Mouse (Mus musculus): ENCODE results near the gene Ick.

- TF ChIP-seq CTCF (IDR thresholded peaks at IDR 0.05 in 2 of 3, conservative IDR thresholded peaks at IDR 0.05 in 1 of 3; ENCODE audit: control insufficient read depth in 1 of 3, insufficient read depth in 1 of 3, low read depth in 2 of 3, low read length in 3 of 3, poor library complexity in 1 of 3, severe bottlenecking in 1 of 3) (peak; percentile 33 to 64 (median 57); a peak in 5 of 6 replicates), POLR2A (IDR thresholded peaks at IDR 0.05; ENCODE audit: control insufficient read depth in 1 of 2, insufficient read depth in 1 of 2, low read depth in 1 of 2, low read length in 2 of 2, poor library complexity in 1 of 2) (no peak), USF2 (IDR thresholded peaks at IDR 0.05; ENCODE audit: borderline replicate concordance in 1 of 2, insufficient read depth in 1 of 2, low read depth in 1 of 2, low read length in 2 of 2) (no peak), USF1 (IDR thresholded peaks at IDR 0.05; ENCODE audit: low read depth, low read length) (no peak), TAL1 (IDR thresholded peaks at IDR 0.05; ENCODE audit: low read length) (no peak), JUND (IDR thresholded peaks at IDR 0.05; ENCODE audit: low read depth, low read length) (no peak), RCOR1 (IDR thresholded peaks at IDR 0.05; ENCODE audit: low read depth, low read length) (no peak), NRF1 (IDR thresholded peaks at IDR 0.05; ENCODE audit: insufficient read depth, low read depth, low read length, poor library complexity, severe bottlenecking) (no peak), MEF2A (IDR thresholded peaks at IDR 0.05; ENCODE audit: extremely low read depth, insufficient replicate concordance, low read depth, low read length, poor library complexity, severe bottlenecking) (no peak), TBP (IDR thresholded peaks at IDR 0.05; ENCODE audit: low read depth, low read length) (no peak), ZKSCAN1 (IDR thresholded peaks at IDR 0.05; ENCODE audit: low read depth, low read length) (no peak), GATA1 (IDR thresholded peaks at IDR 0.05; ENCODE audit: low read depth, low read length) (no peak)
Measured at GRCm38 (mm10) chr9:78096376-78096775, 12.6 kb upstream of the Ick start.

Data from MEL (cell line).